Mouse (Mus musculus) heart, embryonic 12.5 days (tissue): ENCODE measurements at regions not wholly inside any gene's neighbourhood (a gene's known extent, or its start where the extent isn't known, plus 50 kb on each side); places are given as distances from the start of the nearest gene placed in this dataset.
"Not testable (repeated sequence)": the region's sequence is repeated elsewhere in the genome, so short reads cannot be mapped to it uniquely, and the experiment has no call there.

ENCODE experiments used
- ATAC-seq: fragments of 200-750 bp; cut with Nextera tagmentation; 2 replicates; pipeline ENCODE4 v1.8.0; 2017; ENCODE audit warnings: moderate TSS enrichment, moderate library complexity; ENCODE audit not compliant: insufficient number of reproducible peaks, low FRiP score
- H3K27ac ChIP-seq: fragments of 300-500 bp; sonication (generic); 2 replicates; pipeline ENCODE4 v1.5.1; 2016; ENCODE audit warnings: mild to moderate bottlenecking, moderate library complexity; ENCODE audit not compliant: poor library complexity, severe bottlenecking
- H3K27me3 ChIP-seq: fragments of 300-500 bp; sonication (generic); replicated peaks from 2 replicates; pipeline ENCODE4 v1.6.1; 2016; ENCODE audit warnings: mild to moderate bottlenecking, moderate library complexity
- H3K36me3 ChIP-seq: fragments of 300-500 bp; sonication (generic); 2 replicates; pipeline ENCODE4 v1.6.1; 2016; ENCODE audit warnings: mild to moderate bottlenecking, moderate library complexity
- H3K4me1 ChIP-seq: fragments of 300-500 bp; sonication (generic); replicated peaks from 2 replicates; pipeline ENCODE4 v1.6.1; 2016; ENCODE audit warnings: mild to moderate bottlenecking
- H3K4me2 ChIP-seq: fragments of 300-500 bp; sonication (generic); 2 replicates; pipeline ENCODE4 v1.6.1; 2016; ENCODE audit warnings: mild to moderate bottlenecking, moderate library complexity
- H3K4me3 ChIP-seq: fragments of 300-500 bp; sonication (generic); 2 replicates; pipeline ENCODE4 v1.5.1; 2016; ENCODE audit warnings: mild to moderate bottlenecking
- H3K9ac ChIP-seq: fragments of 300-500 bp; sonication (generic); 2 replicates; pipeline ENCODE4 v1.6.1; 2016; ENCODE audit warnings: mild to moderate bottlenecking, moderate library complexity
- H3K9me3 ChIP-seq: fragments of 300-500 bp; sonication (generic); replicated peaks from 2 replicates; pipeline ENCODE4 v1.6.1; 2016; ENCODE audit warnings: mild to moderate bottlenecking, moderate library complexity
- WGBS: fragments of 180-500 bp; shearing (Covaris S2); methylation state at CpG from one replicate; pipeline ENCODE4 v1.1.7; 2016; 5-methylcytosine and 5-hydroxymethylcytosine counted together

- Histone ChIP-seq H3K27me3 (no peaks in the 10 kb centered on the region), H3K4me3 (no peak overlapping the region), H3K4me2 (no peak overlapping the region), H3K36me3 (no peaks in the 10 kb centered on the region), H3K27ac (no peak overlapping the region), H3K4me1 (no peaks in the 10 kb centered on the region), H3K9ac (no peak overlapping the region), H3K9me3 (no peaks in the 10 kb centered on the region)
- 67% methylated on average over 3 of the region's 3 CpGs for WGBS
- no peak for ATAC-seq
These were observed 1003.2 kb upstream of the 4930412O13Rik start for GRCm38 (mm10) chr2:8877855-8878254.

DNA sequence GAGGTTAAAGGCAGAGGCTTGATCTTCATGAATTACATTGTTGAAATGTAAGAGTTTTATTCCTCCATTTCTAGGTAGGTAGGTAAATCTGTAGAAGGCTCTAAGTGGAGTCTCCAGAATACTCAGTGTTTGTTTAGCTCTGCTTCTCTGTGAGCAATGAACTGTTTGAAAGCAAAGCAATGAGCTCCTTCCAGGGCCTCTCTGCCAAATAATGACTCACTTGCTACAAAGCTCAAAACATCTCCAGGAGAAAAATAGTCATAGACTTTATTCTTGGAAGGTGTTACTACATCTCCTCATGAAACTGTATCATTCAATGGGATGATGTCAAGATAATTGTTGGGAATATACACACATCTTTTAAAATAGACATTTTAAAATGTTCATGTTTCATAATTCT is 968.6 kb upstream of the 4930412O13Rik start:
- Histone ChIP-seq H3K27me3 (no peaks in the 10 kb centered on the region), H3K4me1 (no peaks in the 10 kb centered on the region), H3K4me2 (no peak overlapping the region), H3K9ac (no peak overlapping the region), H3K9me3 (no peaks in the 10 kb centered on the region), H3K36me3 (no peaks in the 10 kb centered on the region), H3K27ac (no peak overlapping the region), H3K4me3 (no peak overlapping the region)
- no peak for ATAC-seq

DNA sequence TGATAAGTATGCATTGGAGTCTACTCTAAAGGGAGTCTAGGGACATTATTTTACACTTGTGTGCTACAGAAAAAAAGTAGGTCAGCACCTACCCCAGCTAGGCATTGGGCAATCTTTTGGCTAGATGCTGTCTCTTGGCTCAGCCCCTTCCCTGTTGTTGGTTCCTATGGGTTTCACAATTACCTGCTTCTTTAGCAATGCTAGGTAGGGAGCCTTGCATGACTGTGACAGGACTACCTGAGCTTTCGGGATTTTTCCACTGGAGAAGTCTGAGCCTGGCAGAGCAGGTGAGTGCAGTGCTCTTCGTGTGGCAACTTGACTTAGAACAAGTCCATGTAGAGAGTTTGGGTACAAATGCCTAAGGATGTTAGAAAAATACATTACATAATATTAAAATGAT is 956.2 kb upstream of the 4930412O13Rik start:
- WGBS, result 82% methylated on average over 2 of the region's 2 CpGs
- H3K4me3 ChIP-seq, result no peak overlapping the region

DNA sequence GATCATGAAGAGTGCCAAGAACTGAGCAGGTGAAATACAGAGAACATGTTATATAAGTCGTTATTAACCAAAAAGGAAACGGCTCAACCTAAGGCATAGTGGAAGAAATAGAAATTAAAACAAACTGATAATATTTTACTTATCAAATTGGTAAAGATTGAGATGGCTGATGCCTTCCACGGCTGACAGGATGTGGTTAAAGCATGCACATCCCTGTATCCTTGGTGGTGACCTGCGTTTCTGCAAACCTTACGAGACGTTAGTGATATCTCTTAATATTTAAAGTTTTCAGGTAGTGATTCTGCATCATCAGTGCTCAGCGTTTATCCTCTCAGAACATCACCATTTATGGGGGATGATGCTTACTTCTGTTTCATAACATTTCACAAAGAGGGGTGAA is 939.5 kb upstream of the 4930412O13Rik start:
- Histone ChIP-seq H3K4me3 (no peak overlapping the region), H3K36me3 (no peaks in the 10 kb centered on the region), H3K9me3 (no peaks in the 10 kb centered on the region), H3K9ac (no peak overlapping the region), H3K27ac (no peak overlapping the region), H3K4me1 (no peaks in the 10 kb centered on the region), H3K27me3 (no peaks in the 10 kb centered on the region), H3K4me2 (no peak overlapping the region)
- ATAC-seq, result no peak
- 79% methylated on average over 7 of the region's 7 CpGs for WGBS

More for the DNA sequence above, 956.2 kb upstream of the 4930412O13Rik start:
- no peaks in the 10 kb centered on the region for H3K4me1 ChIP-seq
- ATAC-seq, result no peak
- H3K4me2 ChIP-seq, result no peak overlapping the region
- H3K36me3 ChIP-seq, result no peaks in the 10 kb centered on the region
- no peak overlapping the region for H3K9ac ChIP-seq
- H3K27me3 ChIP-seq, result no peaks in the 10 kb centered on the region
- H3K27ac ChIP-seq, result no peak overlapping the region
- no peaks in the 10 kb centered on the region for H3K9me3 ChIP-seq

DNA sequence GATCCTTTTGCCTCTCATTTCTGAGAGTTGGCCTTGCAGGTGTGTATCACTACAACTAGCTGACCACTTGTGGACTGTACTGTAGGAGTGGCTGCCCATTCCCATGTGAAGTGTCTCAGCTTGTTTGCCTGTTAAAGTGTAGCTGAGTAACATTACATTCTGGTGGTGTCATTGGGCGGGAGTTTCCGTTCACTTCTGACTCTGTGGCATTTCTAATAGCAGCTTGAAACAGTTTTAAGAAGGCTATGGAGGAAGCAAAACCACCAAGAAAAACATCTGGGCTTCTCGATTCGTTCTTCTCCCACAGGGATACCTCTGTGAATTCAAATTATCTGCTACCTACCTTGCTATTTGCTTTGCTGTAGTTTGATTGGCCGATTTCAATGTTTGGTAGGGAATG is 922.1 kb upstream of the 4930412O13Rik start:
- H3K9me3 ChIP-seq, result no peaks in the 10 kb centered on the region
- 73% methylated on average over 5 of the region's 5 CpGs for WGBS
- no peak overlapping the region for H3K27ac ChIP-seq
- H3K27me3 ChIP-seq, result no peaks in the 10 kb centered on the region
- H3K4me3 ChIP-seq, result no peak overlapping the region
- H3K4me1 ChIP-seq, result no peaks in the 10 kb centered on the region
- H3K36me3 ChIP-seq, result no peaks in the 10 kb centered on the region
- no peak overlapping the region for H3K4me2 ChIP-seq
- no peak for ATAC-seq
- no peak overlapping the region for H3K9ac ChIP-seq

DNA sequence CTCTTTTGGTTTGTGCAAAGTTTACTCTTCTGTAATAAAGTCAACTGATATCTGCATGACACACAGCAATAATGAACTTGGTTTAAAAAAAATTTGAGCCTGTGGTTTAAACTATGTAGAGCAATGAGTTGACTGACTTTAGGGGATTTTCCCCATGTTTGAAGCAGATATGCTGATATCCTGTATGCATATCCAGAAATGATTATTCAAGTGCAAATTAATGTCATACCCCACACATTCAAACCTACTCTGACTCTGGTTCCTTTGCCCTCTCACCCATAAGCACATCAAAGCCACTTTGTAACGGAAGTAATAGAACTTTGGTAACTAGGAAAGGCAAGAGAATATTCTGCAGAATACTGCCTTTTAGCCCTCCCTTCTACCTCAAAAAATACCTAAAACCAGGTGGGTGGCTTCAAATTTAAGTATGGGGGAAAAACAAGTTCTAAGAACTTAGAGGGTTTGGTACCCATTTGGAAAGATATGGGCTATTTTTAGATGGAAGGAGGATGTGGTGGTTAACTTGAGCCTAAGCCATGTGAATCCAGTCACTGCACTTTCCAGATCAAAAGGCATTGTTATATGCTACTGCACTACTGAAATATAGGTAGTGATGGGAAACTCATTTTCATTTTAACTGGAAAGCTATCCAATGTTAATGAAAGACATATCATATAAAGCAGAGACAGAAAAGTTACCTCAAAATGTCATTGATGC is 915.9 kb upstream of the 4930412O13Rik start:
- no peak overlapping the region for H3K4me3 ChIP-seq
- no peak overlapping the region for H3K9ac ChIP-seq
- H3K4me1 ChIP-seq, result no peaks in the 10 kb centered on the region
- no peak overlapping the region for H3K27ac ChIP-seq
- H3K4me2 ChIP-seq, result no peak overlapping the region
- no peak for ATAC-seq
- no peaks in the 10 kb centered on the region for H3K36me3 ChIP-seq
- H3K27me3 ChIP-seq, result no peaks in the 10 kb centered on the region
- no peaks in the 10 kb centered on the region for H3K9me3 ChIP-seq
- WGBS, result 76% methylated on average over 1 of the region's 1 CpGs

GRCm38 (mm10) chr2:8975635-8976034 is 905.4 kb upstream of the 4930412O13Rik start:
- Histone ChIP-seq H3K4me2 (no peak overlapping the region), H3K27me3 (no peaks in the 10 kb centered on the region), H3K36me3 (no peaks in the 10 kb centered on the region), H3K4me1 (no peaks in the 10 kb centered on the region), H3K4me3 (no peak overlapping the region), H3K27ac (no peak overlapping the region), H3K9ac (no peak overlapping the region), H3K9me3 (no peaks in the 10 kb centered on the region)
- 77% methylated on average over 6 of the region's 6 CpGs for WGBS
- ATAC-seq, result no peak

GRCm38 (mm10) chr2:9012326-9012725 is 868.7 kb upstream of the 4930412O13Rik start:
- Histone ChIP-seq H3K4me1 (no peaks in the 10 kb centered on the region), H3K9me3 (no peaks in the 10 kb centered on the region), H3K36me3 (no peaks in the 10 kb centered on the region), H3K27me3 (no peaks in the 10 kb centered on the region), H3K27ac (no peak overlapping the region), H3K9ac (no peak overlapping the region), H3K4me3 (no peak overlapping the region), H3K4me2 (no peak overlapping the region)
- 75% methylated on average over 2 of the region's 2 CpGs for WGBS
- no peak for ATAC-seq

DNA sequence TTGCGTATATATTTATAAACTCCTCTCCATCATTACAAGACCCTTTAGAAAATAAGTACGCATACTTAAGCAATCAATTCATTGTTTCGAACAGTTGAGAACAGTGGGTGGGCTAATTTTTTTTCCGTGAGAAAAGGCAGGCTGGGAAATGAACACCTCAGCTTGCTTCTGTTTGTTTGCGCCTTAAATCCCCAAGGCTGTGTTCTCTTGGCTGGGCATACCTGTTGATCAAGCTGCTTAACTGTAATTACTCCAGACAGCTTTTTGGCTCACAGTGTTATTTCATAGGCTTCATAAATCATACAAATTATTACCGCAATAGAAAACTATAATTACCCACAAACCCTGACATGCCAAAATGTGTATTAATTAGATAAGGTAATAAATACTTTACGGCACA is 848.0 kb upstream of the 4930412O13Rik start:
- WGBS, result 86% methylated on average over 7 of the region's 7 CpGs
- no peaks in the 10 kb centered on the region for H3K36me3 ChIP-seq
- H3K9me3 ChIP-seq, result no peaks in the 10 kb centered on the region
- H3K27me3 ChIP-seq, result no peaks in the 10 kb centered on the region
- no peak overlapping the region for H3K4me2 ChIP-seq
- no peak overlapping the region for H3K4me3 ChIP-seq
- no peak overlapping the region for H3K9ac ChIP-seq
- ATAC-seq, result no peak
- no peak overlapping the region for H3K27ac ChIP-seq
- H3K4me1 ChIP-seq, result no peaks in the 10 kb centered on the region

- ATAC-seq, result not testable (repeated sequence)
These were observed 838.7 kb upstream of the 4930412O13Rik start for GRCm38 (mm10) chr2:9042355-9042754.

GRCm38 (mm10) chr2:9047980-9048379 is 833.1 kb upstream of the 4930412O13Rik start:
- H3K9ac ChIP-seq, result no peak overlapping the region
- 74% methylated on average over 3 of the region's 3 CpGs for WGBS
- no peak overlapping the region for H3K4me3 ChIP-seq
- no peaks in the 10 kb centered on the region for H3K27me3 ChIP-seq
- no peak overlapping the region for H3K4me2 ChIP-seq
- H3K36me3 ChIP-seq, result no peaks in the 10 kb centered on the region
- no peaks in the 10 kb centered on the region for H3K9me3 ChIP-seq
- no peak overlapping the region for H3K27ac ChIP-seq
- no peak for ATAC-seq
- H3K4me1 ChIP-seq, result no peaks in the 10 kb centered on the region

More at GRCm38 (mm10) chr2:9042355-9042754, 838.7 kb upstream of the 4930412O13Rik start:
- H3K9me3 ChIP-seq, H3K36me3 ChIP-seq, H3K27ac ChIP-seq, H3K4me3 ChIP-seq, H3K9ac ChIP-seq, H3K4me1 ChIP-seq, H3K27me3 ChIP-seq: not testable (repeated sequence)
- peak overlapping the region; percentile 48 for H3K4me2 ChIP-seq
- 46% methylated on average over 21 of the region's 21 CpGs for WGBS

DNA sequence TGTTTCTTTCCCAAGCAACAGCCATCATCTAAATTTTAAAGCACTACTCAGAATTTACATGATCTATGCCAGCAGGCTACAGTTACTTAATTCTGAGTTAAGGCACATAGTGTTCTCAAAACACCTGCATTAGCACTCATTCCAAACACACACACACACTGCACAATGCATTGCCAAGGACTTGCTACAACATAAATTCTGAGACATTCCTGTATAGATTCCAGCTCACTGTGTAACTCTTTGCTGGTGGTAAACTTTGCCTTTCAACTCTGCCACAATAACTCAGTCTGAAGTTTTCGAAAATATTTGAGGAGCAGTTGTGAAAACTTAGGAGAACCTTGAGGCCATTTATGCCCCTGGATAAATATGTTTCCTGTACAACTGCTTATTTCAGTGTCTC is 807.2 kb upstream of the 4930412O13Rik start:
- Histone ChIP-seq H3K9me3 (0 out of 2 replicates have a peak, but pooled peaks cover 3% of the 10 kb centered on the region), H3K9ac (no peak overlapping the region), H3K27me3 (no peaks in the 10 kb centered on the region), H3K4me3 (no peak overlapping the region), H3K4me2 (no peak overlapping the region), H3K4me1 (no peaks in the 10 kb centered on the region), H3K27ac (no peak overlapping the region), H3K36me3 (no peaks in the 10 kb centered on the region)
- WGBS, result 81% methylated on average over 1 of the region's 1 CpGs
- ATAC-seq, result no peak
